Mouse (Mus musculus): Measurements from ENCODE around the gene Tbck. TPM values are rescaled to one million over a fixed set of nuclear protein-coding genes. Genes with fewer than 3 reads are reported as not detected.

Gene Tbck
- 10 to 100 TPM; 23.4 to 23.7 TPM for total RNA-seq (2021)
- long read RNA-seq, experiment 1, full-length matches to known transcripts: 1 of 4 reads
- long read RNA-seq, experiment 1, partial matches to known transcripts: 1 of 4 reads
- long read RNA-seq, experiment 1, other reads (novel, unspliced or antisense): 2 of 4 reads
- long read RNA-seq, experiment 2, partial matches to known transcripts: 1 of 2 reads
- long read RNA-seq, experiment 2, other reads (novel, unspliced or antisense): 1 of 2 reads

DNA sequence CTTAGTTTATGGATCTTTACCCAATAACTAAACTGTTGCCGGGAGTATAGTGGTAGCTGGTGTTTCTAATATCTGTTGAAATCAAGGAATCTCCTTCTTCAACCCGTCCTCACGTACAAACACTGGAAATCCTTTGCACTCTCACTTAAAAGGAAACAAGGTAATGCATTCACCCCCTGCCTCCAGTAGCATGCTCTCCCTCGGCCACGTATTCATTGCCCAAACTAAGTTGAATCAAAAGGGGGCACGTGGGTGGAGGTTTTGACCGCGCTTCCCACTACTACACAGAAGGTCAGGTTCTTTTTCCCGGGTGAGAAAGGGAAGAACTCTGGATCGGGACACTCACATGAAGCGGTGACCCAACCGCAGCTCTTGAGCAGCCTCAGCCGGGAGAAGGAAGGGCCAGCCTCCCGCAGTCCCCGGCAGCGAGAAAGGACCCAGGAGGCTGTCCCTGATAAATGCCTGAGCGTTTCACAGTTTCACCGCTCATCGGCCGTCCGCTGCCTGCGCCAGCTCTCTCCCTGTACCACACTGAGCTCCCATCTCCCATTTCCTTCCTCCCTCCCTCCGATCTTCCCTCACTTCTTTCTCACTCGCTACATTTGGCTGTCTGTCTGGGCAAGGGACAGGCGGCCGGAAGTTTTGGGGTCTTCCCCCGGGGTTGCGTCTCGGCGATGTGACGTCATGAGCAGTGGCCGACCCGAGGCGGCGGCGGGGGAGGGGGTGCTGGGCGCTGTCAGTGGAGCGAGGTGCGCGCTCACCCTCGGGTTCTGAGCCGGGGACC is at the start of gene Tbck:
Gene Tbck, plus strand, starts transcription at position 698 of the 784 bp plus-strand sequence.
- DNase-seq: peak; percentile 95

DNA sequence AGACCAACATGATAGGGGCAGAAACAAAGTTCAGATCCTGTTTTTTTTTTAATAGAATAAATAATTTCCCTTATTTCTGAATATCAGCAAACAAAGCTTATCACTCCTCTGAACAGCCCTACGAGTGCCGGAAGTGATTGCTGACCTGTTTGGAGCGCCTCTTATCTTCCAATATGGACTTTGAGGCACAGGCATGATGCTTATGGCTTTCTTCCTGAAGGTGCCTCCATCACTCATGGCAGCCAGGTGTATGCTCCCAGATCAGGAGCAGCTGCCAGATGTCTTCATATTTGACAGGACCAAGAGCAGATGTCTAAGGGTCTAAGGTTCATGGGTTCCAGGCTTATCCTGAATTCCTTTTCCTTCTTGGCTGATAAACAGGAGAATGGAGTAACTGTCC is 46.9 kb upstream of the Tbck start:
- DNase-seq: no peak

DNA sequence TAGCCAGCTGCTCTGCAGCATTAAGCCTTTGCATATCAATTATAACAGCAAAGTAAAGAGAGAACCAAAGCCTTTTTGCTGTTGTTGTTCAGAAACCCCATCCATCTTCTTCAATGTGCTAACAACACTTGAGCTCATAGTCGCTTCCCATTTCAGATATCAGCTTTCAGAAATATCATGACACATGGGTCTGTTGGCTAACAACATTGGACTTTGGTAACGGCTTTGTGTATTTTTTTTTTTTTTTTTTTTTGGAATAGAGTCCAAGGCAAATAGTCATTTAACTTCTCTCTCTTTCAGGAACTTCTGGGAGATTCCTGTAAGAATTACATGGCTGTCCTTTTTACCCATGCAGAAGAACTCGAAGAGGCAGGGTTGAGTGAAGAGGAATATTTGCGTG is 39.9 kb upstream of the Tbck start:
- no peak for DNase-seq

DNA sequence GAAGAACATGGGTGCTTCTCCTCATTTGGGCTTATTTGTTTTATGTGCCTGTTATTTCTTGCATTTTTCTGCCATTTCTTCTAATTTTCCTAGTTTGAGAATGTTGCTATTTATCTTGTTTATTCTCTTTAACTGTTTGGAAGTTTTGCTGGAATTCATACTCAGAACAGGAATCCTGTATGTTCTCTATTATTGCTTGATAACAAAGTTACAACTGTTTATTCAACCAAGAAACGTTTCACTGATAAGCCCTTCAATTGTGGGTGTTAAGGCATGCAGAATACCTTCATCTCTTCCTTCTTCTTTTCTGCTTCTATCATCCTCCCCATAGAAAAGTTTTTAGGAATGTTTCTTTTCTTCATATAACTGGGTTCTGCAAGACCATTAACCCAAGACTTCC is 37.1 kb upstream of the Tbck start:
- DNase-seq: no peak

DNA sequence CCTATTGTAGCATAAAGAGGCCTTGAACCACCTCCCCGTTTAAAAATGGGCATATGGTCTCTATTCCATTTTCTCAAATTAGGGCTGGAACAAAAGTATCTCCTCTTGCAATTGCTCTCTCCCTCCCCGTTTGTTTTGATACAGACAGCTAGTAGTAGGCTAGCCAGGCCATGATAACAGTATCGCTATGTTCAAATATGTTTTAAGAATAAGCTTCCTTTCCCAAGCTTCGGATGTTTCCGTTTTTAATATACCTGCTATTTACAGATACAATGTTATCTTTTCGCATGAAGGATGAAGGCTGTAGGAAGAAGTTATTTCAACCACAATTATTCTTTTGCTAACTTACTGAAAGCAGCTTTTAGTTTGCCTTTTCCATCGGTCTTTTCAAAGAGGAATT is 34.6 kb upstream of the Tbck start:
- no peak for DNase-seq

DNA sequence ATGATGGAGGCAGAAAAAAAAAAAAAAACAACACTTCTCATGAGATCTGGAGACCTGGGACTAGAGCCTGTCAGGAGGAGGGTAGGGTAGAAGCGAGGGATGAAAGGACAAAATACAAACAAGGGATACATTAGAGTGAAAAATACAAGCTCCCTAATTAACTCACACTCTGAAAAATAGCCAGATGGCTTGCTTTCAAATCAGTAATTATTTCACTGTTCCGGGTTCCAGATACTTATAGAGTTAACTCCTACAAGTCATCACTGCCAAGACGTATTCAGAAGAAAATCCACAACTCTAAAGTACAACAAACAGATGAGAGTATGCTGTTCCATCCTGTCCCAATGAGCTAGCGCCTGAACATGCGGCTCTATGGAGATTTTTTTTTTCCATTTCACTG is 33.8 kb upstream of the Tbck start:
- DNase-seq: no peak

DNA sequence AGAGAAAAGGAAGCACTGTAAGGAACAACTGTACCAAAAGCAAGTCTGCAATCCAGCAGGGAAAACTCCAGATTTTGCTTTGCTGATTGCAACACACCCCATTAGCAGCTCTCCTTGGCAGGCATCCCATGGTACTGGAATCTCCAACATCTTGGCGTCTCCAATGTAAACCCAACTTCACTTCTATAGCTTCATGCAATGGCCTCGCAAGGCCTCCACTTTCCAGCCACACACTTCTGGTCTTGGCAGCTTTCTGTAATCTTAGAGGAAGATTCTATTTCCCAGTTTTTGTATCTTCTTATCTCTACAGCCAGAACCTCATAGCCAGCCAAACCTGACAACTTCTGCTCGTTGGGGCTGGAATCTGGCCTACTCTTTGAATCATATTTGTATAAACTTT is 32.2 kb upstream of the Tbck start:
- DNase-seq: peak; percentile 13 to 33

DNA sequence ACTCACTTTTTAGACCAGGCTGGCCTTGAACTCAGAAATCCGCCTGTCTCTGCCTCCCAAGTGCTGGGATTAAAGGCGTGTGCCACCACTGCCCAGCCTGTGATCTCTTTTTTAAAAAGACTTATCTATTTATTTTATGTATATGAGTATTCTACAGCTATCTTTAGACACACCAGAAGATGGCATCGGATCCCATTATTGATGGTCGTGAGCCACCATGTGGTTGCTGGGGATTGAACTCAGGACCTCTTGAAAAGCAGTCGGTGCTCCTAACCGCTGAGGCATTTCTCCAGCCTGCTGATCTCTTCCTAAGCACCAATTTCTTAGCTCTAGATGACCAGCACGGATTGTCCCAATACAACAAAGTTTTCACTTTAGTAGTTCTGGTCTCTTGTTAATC is 30.0 kb upstream of the Tbck start:
- DNase-seq: no peak

DNA sequence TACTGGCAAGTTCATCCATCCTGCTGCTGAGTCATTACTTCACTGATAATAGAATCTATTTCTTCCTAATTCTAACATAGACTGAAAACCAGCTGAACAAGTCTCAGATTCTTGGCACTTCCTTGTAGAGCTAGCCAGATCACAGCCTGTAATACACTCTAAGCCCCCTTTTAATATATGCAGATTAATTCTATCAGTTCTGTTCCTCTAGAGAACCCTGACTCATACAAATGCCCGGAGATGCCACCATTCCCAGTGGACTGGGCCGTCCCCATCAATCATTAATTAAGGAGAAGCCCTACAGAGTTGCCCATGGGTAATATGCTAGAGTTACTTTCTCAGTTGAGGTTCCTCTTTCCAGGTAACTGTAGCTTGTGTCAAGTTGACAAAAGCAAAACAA is 28.0 kb upstream of the Tbck start:
- DNase-seq: no peak

DNA sequence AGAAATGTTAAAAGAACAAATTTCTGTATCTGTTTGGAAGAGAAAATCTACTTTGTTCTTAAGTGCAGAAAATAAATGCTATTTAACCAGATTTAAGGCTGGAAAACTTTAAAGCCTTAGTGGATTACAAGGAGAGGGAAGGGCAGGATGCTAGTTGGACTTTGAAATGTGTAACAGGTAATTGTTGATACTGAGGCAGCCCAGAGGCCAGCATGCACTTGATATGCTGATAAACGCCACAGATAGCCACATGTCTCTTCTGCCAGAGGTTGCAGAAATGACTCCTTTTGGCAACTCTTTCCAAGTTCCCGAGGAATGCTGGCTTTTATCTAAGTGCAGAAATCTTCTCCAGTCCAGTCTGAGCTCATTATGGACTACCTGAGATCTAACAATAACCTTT is 6.5 kb upstream of the Tbck start:
- no peak for DNase-seq

DNA sequence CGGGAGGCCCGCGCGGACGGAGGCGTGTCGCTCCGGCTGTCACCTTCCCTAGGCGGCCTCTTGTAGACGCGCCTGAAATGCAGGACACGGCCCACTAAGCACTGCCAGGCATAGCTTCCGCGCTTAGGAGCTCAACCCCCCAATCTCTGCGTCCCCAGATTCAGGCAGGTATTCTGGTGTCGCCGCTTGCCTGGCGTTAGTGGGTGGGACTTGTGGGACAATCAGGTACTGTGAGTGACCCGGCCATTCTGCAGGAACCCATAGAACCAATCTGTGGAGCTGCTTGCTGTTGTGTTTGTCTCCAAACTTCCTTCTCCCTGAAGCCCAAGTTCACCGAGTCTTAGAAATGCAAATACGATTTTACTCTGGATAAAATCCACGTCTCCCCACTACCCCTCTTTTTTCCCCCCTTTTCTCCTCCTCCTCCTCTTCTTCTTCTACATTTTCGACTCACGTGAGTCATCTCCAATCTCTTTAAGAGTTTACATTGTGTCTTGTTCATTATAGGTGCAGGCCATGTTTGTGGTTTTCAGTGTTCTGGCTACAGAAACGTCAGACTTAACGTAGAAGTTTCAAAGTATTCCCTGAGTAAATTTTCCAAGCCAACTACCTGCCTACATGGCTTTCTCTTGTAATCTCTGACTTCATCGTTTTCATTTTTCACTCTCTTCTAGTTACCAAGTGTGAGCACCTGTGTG is 436 bp downstream of the Tbck start, which contains the start of gene Aimp1:
Gene Aimp1, minus strand, starts transcription at position 140 of the 698 bp plus-strand sequence.
- no peak for DNase-seq

DNA sequence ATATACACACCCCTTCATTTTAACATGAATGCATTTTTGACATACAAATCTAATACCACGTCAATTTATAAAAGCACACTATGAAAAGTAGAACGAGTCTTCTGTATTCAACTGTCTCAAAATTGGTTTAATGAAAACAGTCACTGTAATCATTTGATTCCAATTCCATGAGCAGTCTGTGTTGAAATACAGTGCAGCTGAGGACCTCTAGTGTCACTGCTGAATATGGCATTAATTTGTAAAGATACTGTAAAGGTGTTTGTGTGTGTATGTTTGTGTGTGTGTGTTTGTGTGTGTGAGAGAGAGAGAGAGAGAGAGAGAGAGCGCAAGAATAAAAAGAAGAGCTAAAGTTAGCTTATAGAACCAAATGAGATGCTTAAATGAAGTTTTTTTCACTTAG is 17.4 kb downstream of the Tbck start:
- peak in 1 of 2 experiments; percentile 15 for DNase-seq

DNA sequence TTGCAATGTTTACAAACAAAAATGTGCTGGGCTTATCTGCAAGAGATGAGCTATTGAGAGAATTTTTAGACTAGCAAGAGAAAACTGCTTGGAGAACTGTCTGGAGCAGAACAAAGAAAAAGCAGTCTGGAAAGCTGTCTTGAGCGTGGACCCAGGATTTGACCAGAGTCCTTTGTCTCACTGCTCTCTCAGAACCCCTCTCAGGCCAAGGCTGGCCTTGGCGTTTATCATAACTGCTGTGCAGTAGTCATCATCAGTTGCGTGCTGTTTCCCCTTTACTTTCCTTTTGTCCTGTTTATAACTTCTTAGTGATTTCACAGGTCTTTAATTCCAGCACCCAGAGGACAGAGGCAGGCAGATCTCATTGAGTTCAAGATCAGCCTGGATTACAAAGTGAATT is 20.3 kb downstream of the Tbck start:
- peak; percentile 26 to 37 for DNase-seq

DNA sequence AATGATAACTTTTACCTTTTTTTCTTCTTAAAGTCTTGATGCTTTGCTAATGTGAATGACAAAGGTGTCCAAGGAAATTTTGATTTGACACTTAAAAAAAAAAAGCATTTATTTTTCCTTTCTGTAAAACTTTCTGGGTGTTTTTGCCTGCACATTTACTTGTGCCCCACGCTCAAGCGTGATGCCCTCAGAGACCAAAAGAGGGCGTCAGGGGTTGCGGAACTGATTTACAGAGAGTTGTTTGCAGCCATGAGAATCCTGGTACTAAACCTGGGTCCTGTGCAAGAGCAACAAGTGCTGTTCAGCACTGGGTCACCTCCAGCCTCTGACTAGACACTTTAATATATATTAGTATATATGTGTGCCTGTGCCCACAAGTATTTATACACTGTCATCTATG is 23.0 kb downstream of the Tbck start:
- no peak for DNase-seq

DNA sequence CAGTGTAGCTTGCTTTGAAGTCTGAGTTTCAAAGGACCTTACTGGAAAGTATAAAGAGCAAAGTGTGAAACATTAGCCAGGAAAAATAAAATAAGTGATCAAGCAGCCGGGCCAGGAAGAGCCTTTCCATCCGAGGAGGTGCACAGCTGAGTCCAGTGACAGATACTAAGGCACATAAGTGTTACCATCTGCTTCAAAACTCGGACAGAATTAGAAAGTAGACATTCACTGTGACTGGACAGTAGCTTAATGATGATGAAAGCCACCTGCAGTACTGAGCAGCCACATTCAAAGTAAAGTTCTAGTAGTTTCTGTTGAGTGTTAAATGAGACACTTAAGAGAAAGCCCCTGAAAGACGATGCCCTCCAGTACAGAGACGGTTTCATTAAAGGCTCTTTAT is 30.0 kb downstream of the Tbck start:
- no peak for DNase-seq

DNA sequence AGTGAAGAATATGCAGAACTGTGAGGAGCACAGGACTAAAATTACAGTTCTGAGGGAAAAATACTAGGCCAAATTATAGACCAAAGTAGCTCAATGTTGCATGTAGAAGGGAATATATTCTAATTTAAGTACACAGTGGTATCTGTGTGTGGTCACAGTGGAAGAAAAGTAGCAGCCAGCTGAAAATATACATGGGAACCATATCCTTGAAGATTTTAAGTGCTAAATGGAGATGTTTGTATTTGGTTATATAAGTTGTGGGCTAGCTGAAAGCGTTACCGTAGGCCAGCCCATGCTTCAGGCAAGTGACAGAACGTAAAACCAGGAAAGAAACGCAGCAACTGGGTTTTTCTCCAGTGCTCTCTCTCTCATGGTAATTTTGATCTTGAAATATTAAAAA is 33.4 kb downstream of the Tbck start:
- DNase-seq: no peak

DNA sequence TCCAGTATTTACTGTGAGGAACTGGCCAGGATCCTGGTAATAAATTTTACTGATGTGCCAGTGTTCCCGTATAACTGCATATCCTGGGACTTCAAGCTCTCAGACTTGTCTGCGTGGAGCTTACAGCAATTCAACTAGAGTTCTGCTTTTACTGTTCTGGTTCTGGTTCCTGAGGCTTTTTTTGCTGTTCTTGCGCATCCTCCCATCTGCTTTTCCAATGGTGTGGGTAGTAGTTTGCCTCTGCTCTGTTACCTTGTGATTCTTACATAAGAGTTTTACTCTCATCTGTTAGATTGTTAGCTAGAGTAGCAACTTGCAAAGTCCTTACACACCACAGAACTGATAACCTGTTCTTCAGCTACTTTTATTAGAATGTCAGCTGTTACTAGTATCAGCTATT is 40.4 kb downstream of the Tbck start:
- DNase-seq: no peak

DNA sequence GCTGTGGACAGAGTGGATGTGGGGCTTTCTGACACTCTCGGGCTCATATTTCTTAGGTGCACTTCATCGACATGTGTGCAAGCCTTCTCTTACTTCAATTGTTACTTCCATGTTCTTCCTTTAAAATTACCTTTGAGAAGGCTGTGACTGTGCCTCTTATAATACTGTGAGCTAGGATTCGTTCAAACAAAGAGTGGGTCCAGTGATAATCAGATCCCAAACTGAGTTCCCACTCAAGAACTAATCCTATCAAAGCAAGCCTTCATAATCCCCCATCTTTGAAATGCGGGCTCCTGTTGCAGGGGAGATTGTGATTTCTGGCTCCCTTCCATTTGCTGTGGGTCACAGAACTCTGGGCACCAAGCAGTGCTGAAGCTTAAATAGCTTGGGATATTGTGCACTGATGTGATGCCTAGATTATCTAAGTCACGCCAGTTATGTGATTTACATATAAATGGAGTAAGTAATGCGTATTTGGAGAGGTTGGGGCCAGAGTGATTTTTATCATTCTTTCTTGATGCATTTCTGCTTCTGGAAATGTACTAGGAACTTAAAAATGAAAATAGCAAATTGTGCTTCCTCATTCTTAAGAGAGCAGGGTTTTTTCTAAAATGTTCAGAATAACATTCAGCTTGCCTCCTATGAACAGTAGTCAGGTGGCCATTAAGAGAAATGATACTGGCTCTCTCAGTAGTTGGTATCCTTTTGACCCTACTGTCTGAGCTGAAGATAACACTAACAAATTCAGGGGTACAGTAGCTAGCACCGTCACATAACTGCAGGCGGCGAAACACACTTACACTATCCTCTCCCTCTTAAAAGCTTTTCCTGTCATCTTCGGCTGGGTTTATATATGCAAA is 60.6 kb downstream of the Tbck start:
- DNase-seq: no peak

DNA sequence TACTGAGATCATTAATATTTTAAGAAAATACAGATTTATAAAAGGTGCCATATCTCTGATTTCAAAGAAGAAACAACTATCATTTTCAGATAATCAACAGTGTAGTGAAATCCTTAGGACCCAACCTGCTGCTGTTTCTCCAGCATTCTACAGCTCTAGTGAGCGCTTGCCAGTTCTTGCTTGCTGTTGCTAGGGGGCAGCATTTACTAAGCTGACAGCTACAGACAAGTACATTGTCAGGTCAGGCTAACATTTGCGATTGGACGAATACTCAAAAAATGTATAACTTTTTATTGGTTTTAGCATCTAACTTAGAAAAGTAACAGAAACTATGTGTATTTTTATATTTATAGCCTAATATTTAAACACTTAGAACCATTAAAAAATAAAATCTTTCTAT is 63.1 kb downstream of the Tbck start:
- peak; percentile 48 to 72 for DNase-seq

DNA sequence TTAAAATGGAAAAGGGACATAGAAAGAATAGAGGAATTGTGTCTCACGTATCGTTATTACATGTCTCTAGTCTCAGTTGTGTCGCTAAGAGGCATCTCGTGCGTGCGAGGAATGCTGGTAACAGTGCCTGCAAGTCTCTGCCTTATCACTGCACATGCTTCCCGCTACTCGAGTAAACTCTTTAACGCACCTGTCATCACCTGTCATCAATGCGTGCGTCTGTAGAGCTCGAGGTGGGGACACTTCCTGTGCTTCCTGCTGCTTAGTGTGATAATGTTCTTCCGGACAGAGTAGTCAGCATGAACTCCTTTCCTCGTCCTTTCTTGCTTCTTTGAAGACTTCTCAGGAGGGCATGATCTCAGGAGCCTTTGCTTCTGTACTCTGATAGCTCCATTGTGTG is 63.8 kb downstream of the Tbck start:
- no peak for DNase-seq

DNA sequence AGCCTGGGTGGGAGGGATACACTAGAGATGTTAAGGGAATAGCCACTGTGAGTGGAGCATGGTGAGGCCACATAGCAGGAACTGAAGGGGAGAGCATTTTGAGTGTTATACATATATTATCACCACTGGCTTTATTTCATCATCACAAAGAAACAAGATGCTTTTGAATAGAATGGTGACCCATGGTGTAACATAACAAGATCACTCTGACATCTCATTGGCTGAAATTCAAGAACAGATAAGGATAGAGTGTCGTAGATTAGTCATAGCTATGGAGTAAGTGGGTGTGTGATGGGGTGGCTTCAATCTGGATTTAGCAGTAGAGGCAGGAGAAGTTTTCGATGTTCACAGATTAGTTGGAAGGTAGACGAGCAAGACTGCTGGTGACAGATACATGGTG is 64.8 kb downstream of the Tbck start:
- DNase-seq: no peak

DNA sequence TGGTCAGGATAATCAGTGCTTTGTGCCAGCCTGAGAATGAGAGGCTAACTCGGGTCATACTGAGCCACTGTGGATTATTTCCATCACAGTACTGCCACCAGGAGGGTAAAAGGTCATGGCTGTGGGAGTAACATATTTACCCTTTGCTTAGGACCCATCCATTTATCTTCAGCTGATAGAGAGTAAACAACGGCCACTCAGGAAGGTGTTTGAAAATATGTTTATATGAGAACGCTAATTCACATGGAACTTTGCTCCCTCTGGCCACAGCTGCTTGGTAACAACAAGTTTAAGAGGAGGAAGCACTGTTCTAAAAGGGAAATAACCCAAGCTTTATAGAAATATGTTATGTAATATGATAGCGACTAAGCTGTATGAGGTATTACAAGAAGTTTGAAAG is 68.8 kb downstream of the Tbck start:
- no peak for DNase-seq
